ENCODE assay signal across 24 mouse cellular contexts in genomic region chr12:32282371-32283163, GRCm38 (mm10).
DNase-seq lines count a peak whose midpoint lies in the region; ATAC-seq lines count a peak whose summit lies in the region.
"Had no signal": no experiment of that assay in that cellular context is flagged by ENCODE, and none has a peak within 500 bp of the region (broad histone marks: within the 10 kb centered on the region; RNA-seq: fewer than 3 reads in every experiment).

No protein-coding gene starts in this region.

- no peaks in the 10 kb centered on the region for H3K9me3 ChIP-seq in limb, embryonic 11.5 days (ENCODE audit: control insufficient read depth, low read length)
- no peaks in the 10 kb centered on the region for H3K9me3 ChIP-seq in limb, embryonic 10.5 days (replicated peaks)
- H3K9me3 ChIP-seq: forebrain, embryonic 12.5 days; heart, embryonic 13.5 days; hindbrain, embryonic 15.5 days; intestine, embryonic 15.5 days; midbrain, embryonic 12.5 days had no signal

- H3K4me3 ChIP-seq in limb, embryonic 11.5 days (ENCODE audit: low read depth, low read length) = no peak overlapping the region
- H3K4me3 ChIP-seq in limb, embryonic 10.5 days = no peak overlapping the region
- H3K4me3 ChIP-seq: erythroblast, embryonic 14.5 days; forebrain, embryonic 12.5 days; heart, adult 2 months; heart, embryonic 13.5 days; hindbrain, embryonic 15.5 days; intestine, embryonic 15.5 days; midbrain, embryonic 12.5 days had no signal

- DNase-seq in embryo, embryonic 10 days (ENCODE audit: low spot score) = peak; percentile 27
- DNase-seq in embryo, embryonic 9.5 days (ENCODE audit: extremely low spot score) = no peak
- peak; percentile 26 for DNase-seq in limb, embryonic 11.5 days (ENCODE audit: low spot score)
- DNase-seq in limb, embryonic 10.5 days (ENCODE audit: low spot score) = no peak
- peak; percentile 23 for DNase-seq in forelimb bud, embryonic 11.5 days (ENCODE audit: low read depth, low spot score)
- DNase-seq in left cerebral cortex, adult 9 months (ENCODE audit: low spot score in 2 of 2) = no peak
- no peak for DNase-seq in natural killer cell, adult 2 months (ENCODE audit: low spot score in 2 of 2)
- no peak for DNase-seq in lung, adult 18-20 months
- DNase-seq: adrenal gland, postnatal 25 days; cerebellum, adult 8-10 months; gastrocnemius, postnatal 36 days; heart, adult 2 months; heart, postnatal 14 days; lung, postnatal 10 days; retina, postnatal 1 day; right cerebral cortex, postnatal 25 days; thymus, postnatal 14 days had no signal

- whole genome bisulfite sequencing in limb, embryonic 11.5 days = 53% methylated on average over 5 of the region's 5 CpGs
- 57% methylated on average over 5 of the region's 5 CpGs for WGBS in limb, embryonic 10.5 days

- no peaks in the 10 kb centered on the region for H3K27me3 ChIP-seq in limb, embryonic 11.5 days (ENCODE audit: control insufficient read depth, insufficient read depth, low read length)
- no peaks in the 10 kb centered on the region for H3K27me3 ChIP-seq in limb, embryonic 10.5 days (ENCODE audit: low read depth, poor library complexity, severe bottlenecking)
- H3K27me3 ChIP-seq: forebrain, embryonic 12.5 days; heart, embryonic 13.5 days; hindbrain, embryonic 15.5 days; intestine, embryonic 15.5 days; midbrain, embryonic 12.5 days had no signal

- H3K9ac ChIP-seq in limb, embryonic 11.5 days (ENCODE audit: low read length) = no peak overlapping the region
- H3K9ac ChIP-seq: forebrain, embryonic 12.5 days; heart, embryonic 13.5 days; hindbrain, embryonic 15.5 days; intestine, embryonic 15.5 days; midbrain, embryonic 12.5 days had no signal

- ATAC-seq in limb, embryonic 11.5 days (ENCODE audit: insufficient number of reproducible peaks, low FRiP score, low TSS enrichment, low read depth) = no peak
- ATAC-seq: intestine, embryonic 15.5 days had no signal

- no peak overlapping the region for H3K4me2 ChIP-seq in limb, embryonic 11.5 days (ENCODE audit: low read depth, severe bottlenecking)
- H3K4me2 ChIP-seq: forebrain, embryonic 12.5 days; heart, embryonic 13.5 days; hindbrain, embryonic 15.5 days; intestine, embryonic 15.5 days; midbrain, embryonic 12.5 days had no signal

- H3K36me3 ChIP-seq in limb, embryonic 11.5 days (ENCODE audit: control insufficient read depth, insufficient read depth, low read length) = no peaks in the 10 kb centered on the region
- H3K36me3 ChIP-seq in limb, embryonic 10.5 days = no peaks in the 10 kb centered on the region
- H3K36me3 ChIP-seq: forebrain, embryonic 12.5 days; heart, embryonic 13.5 days; hindbrain, embryonic 15.5 days; intestine, embryonic 15.5 days; midbrain, embryonic 12.5 days had no signal

- H3K27ac ChIP-seq in limb, embryonic 11.5 days (replicated peaks; ENCODE audit: low read depth, low read length) = no peak overlapping the region
- no peak overlapping the region for H3K27ac ChIP-seq in limb, embryonic 10.5 days
- H3K27ac ChIP-seq: forebrain, embryonic 12.5 days; heart, adult 2 months; heart, embryonic 13.5 days; hindbrain, embryonic 15.5 days; intestine, embryonic 15.5 days; kidney, postnatal 0 days; midbrain, embryonic 12.5 days had no signal

- no peaks in the 10 kb centered on the region for H3K4me1 ChIP-seq in limb, embryonic 11.5 days (ENCODE audit: control insufficient read depth, insufficient read depth, low read length)
- peaks cover 7% of the 10 kb centered on the region for H3K4me1 ChIP-seq in limb, embryonic 10.5 days
- H3K4me1 ChIP-seq: forebrain, embryonic 12.5 days; hindbrain, embryonic 15.5 days; intestine, embryonic 15.5 days; midbrain, embryonic 12.5 days had no signal

Comparison
In these comparisons a context has a peak if more than half of its experiments do, and no peak if none do; other contexts are left out.
1. DNase-seq: peak in embryo, embryonic 10 days (single experiment), limb, embryonic 11.5 days (single experiment) and forelimb bud, embryonic 11.5 days (single experiment); none in embryo, embryonic 9.5 days (single experiment), limb, embryonic 10.5 days (single experiment), left cerebral cortex, adult 9 months (0 of 2), natural killer cell, adult 2 months (0 of 2) and lung, adult 18-20 months (0 of 2).